Mouse (Mus musculus) spleen, postnatal 14 days (tissue): ENCODE measurements around the gene Rad51c.
"Not testable (repeated sequence)": the region's sequence is repeated elsewhere in the genome, so short reads cannot be mapped to it uniquely, and the experiment has no call there.

Experiments
- DNase-seq, 2 experiments: peaks; one replicate each; pipeline ENCODE4 v3.0.0; 2021 to 2022; ENCODE audit warnings: low spot score in 2 of 2

Rad51c gene

DNA sequence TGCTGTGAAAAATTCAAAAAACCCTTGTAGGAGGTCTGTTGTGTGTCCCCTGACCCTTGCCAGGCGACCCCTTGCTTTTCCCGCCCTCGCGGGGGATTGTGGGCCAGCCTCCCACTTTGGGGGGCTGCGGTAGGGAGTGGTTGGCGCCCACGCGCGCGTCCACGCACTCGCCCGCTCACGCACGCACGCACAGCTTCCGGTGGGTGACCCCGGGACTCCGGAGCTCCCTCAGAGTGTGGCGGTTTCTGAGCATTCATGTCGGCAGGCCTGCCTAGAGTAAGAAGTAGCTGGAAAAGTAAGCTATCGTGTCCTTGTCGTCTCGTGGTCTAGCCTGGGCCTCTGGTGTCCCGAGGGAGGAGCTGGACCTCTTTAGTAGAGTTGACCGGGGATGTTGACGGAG is at the start of gene Rad51c, which contains the start of gene Tex14:
Gene Rad51c, minus strand, starts transcription at position 79 of the 400 bp plus-strand sequence.
Gene Tex14, plus strand, starts transcription at position 190 of the 400 bp plus-strand sequence.
- DNase-seq: no peak

DNA sequence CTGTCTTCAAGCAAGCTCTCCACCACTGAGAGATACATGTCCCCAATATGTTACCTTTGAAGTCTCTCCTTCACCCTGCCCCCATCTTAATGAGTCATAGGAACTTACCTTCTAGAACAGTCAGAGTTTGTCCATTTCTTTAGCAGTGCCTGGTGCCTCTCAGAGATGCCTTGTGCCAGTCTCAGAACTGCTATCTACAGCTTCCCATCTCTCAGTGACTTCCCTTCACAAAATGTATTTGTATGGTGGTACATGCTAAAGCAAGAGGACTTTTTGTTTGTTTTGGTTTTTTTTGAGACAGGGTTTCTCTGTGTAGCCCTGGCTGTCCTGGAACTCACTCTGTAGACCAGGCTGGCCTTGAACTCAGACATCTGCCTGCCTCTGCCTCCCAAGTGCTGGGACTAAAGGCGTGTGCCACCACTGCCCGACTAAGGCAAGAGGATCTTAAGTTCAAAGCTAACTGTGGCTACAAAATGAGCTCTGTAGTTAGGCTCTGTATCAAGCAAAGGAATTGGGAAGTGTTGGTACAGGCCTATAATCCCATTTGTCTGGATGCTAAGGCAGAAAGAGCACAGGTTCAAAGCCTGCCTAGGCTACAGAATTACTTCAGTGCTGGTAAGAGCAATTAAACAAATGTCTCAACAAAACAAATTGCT is 49.4 kb upstream of the Rad51c start:
- DNase-seq: no peak

- no peak for DNase-seq
Measured at GRCm38 (mm10) chr11:87453216-87454034, 48.7 kb upstream of the Rad51c start.

- DNase-seq: not testable (repeated sequence)
Measured at GRCm38 (mm10) chr11:87452779-87453178, 48.0 kb upstream of the Rad51c start.

- DNase-seq: not testable (repeated sequence)
Measured at GRCm38 (mm10) chr11:87449847-87450246, 45.1 kb upstream of the Rad51c start.

GRCm38 (mm10) chr11:87449200-87449547 is 44.4 kb upstream of the Rad51c start:
- DNase-seq: no peak

DNA sequence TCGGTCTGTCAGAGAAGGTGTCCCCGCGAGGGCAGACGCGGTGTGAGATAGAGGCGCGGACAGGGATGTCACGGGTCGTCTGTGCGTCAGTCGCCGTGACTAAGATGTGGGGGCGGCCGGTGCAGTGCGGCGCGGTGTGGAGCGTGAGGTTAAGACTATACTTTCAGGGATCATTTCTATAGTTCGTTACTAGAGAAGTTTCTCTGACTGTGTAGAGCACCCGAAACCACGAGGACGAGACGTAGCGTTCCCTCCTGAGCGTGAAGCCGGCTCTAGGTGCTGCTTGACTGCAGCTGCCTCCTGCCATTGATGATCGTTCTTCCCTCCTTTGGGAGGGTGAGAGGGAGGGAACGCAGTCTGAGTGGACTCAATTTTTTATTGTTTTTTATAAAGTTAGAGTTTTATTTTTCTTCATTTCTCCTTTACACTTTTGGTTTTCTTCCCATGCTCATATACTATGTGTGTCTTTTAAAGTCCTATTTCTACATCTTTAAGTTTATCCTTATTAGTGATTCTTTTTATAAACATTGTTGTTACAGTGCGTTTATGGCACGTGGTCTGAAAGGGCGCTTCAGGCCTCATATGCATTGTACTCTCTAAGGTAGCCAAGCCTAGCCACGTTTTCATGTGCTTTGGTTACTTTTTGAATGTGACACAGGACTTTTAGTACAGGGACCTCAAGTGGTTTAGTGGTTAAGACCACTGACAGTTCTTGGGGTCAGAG is 43.9 kb upstream of the Rad51c start:
- peak in 1 of 2 experiments; percentile 41 for DNase-seq

DNA sequence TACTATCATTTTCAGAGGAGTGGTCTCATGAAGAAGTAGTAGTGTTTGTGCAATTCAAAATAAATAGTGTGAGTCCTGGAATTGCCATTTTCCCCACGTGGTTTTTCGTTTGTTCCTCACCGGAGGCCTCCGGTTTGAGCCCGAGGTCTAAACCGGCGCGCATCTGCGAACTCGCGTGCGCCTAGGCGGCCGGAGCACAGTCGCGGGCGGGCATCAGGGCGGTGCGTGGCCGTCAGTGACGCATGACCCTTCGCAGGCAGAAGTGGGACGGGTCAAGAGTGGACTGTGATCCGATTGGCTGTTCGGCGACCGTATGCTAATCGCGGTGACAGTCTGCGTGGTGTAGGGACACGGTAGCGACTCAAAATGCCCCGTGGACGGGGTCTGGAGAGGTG is 43.3 kb upstream of the Rad51c start:
- DNase-seq: peak; percentile 86 to 91

- DNase-seq: no peak
Measured at GRCm38 (mm10) chr11:87447429-87447828, 42.7 kb upstream of the Rad51c start.

GRCm38 (mm10) chr11:87446159-87446558 is 41.4 kb upstream of the Rad51c start:
- DNase-seq: no peak

DNA sequence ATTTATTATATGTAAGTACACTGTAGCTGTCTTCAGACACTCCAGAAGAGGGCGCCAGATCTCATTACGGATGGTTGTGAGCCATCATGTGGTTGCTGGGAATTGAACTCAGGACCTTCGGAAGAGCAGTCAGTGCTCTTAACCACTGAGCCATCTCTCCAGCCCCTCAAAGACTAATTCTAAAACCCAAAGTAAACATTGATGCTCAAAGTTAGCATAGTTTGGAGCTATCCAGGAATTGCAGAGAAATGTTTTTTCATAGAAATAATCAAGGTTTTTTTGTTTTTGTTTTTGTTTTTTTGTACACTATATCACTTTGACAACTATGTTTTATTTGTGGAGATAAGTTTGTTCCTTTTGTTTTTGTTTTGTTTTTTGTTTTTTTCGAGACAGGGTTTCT is 40.8 kb upstream of the Rad51c start:
- DNase-seq: not testable (repeated sequence)

- no peak for DNase-seq
Measured at GRCm38 (mm10) chr11:87444735-87445428, 40.1 kb upstream of the Rad51c start.

- not testable (repeated sequence) for DNase-seq
Measured at GRCm38 (mm10) chr11:87444056-87444455, 39.3 kb upstream of the Rad51c start.

DNA sequence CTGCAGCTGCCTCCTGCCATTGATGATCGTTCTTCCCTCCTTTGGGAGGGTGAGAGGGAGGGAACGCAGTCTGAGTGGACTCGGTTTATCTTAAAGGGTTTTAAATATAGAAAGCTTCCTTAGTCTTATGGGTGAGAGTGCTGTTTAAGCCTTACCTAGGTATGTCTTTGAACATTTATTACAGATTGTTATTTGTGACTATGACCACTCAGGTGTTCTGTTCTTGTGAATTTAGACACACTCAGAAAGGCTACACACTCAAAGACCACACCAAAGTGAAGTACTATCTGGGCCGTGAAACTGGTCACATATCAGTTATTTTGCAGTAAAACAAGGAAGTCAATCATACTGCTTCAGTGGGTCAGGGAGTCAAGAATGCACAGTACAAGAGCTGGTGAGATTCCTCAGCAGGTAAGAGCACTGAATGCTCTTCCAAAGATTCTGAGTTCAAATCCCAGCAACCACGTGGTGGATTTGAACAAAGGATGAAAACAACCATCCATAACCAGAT is 38.7 kb upstream of the Rad51c start:
- peak; percentile 34 to 65 for DNase-seq

GRCm38 (mm10) chr11:87442643-87443372 is 38.1 kb upstream of the Rad51c start:
- peak; percentile 62 to 69 for DNase-seq

- DNase-seq: no peak
Measured at GRCm38 (mm10) chr11:87439796-87440420, 35.2 kb upstream of the Rad51c start.

DNA sequence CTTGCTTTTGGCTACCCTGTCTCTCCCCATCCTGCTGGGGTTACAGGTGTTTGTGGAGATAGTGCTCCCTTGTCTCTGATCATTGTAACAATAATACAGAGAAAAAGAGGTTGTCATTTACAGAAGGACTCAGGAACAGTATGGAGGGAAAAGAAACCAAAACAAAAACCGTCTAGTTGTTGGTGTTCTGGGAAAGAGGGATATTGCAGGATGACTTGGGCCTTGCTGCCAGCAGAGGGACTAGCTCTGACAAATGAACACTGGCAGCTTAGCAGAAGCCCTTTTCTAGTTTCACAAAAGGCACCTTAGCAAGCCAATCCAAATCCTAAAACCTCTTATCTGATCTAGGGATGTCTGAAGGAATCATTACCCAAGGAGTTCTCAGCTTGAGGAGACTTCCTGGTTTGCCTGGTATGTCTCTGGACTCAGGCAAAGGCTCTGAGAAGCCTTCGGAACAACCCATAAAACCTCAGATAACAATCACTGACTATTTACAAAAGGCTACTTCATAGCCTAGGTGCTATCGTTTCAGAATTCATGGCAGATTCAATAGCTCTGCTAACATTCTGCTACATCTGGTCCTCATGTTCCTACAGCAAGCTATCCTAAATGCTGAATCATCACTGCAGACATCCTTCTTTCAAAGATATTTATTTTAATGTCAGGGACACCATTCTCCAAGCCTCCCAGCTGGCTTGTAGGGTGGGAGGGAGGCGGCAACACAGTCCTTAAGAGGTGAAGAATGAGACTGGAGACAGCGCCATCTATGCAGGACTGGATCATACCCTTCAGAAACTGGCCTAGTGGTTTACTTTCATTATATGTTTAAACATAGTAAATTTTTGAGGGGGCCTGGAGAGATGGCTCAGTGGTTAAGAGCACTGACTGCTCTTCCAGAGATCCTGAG is 31.8 kb upstream of the Rad51c start:
- DNase-seq: no peak

DNA sequence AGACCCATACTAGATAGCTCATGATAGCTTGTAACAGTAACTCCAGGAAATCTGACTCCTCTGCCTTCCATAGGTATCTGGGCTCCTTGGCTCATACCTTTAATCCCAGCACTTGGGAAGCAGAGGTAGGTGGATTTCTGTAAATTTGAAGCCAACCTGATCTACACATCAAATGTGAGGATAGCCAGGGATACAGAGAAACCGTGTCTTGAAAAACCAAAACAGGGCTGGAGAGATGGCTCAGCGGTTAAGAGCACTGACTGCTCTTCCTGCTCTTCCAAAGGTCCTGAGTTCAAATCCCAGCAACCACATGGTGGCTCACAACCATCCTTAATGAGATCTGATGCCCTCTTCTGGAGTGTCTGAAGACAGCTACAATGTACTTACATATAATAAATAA is 30.4 kb upstream of the Rad51c start:
- DNase-seq: not testable (repeated sequence)

GRCm38 (mm10) chr11:87432933-87433669 is 28.3 kb upstream of the Rad51c start:
- no peak for DNase-seq
